Mouse (Mus musculus) embryo, embryonic 10.5 days (tissue): ENCODE data around the gene Ehmt2.
A peak's percentile ranks its signal among the peaks of the same experiment; 100 is the strongest.
"Not testable (repeated sequence)": the region's sequence is repeated elsewhere in the genome, so short reads cannot be mapped to it uniquely, and the experiment has no call there.

ENCODE experiments used
- DNase-seq: peaks from one replicate; pipeline ENCODE4 v3.0.0-alpha.2; 2015; ENCODE audit warnings: low spot score

Gene Ehmt2

DNA sequence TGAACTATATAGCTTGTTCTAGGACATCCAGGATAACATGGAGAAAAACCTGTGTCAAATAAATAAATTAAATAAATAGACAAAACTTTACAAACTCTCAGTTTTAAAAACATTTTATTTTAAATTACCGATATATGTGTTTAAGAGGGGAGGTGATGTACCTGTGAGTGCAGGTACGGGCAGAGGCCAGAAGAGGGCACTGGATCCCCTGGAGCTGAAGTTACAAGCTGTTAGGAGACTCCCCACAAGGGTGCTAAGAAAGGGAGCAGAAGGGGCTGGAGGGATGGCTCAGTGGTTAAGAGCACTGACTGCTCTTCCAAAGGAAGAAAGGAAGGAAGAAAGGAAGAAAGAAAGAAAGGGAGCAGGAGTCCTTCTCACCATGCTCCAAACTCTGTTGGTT lies 6.9 kb upstream of the Ehmt2 start:
- no peak for DNase-seq

DNA sequence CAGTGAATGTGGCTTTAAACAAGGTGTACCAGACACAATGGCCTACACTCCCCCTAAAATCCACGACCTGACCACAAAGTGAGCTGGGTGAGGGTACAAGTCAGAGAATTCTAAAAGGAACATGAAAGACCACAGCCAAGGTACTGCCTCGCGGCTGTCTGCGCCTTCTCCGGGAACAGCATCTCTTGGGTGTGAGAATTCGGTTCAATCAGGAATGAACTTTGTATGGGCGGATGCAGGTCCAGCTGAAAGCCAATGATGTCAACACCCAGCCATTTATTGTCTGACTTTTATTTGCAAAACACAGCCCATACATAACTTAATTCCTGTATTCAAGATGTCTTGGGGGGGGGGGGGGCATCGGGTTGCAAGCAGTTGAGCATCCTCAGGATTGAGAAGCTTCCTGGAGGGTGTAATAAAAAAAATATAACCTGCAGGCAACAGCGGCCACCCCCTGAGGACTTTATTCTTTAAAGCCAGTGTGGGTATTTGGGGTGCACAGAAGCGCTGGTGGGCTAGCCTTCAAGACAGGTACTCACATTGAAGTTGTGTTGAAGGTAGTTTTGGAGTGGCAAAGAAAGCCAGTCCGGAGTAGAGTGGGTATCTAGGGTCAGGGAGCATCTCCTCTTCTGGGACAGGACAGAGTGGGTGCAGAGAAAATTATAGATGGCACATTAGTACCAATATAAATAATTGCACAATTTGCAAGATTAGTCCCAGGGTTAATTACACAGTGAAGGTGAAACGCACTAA lies 5.0 kb upstream of the Ehmt2 start:
- no peak for DNase-seq

DNA sequence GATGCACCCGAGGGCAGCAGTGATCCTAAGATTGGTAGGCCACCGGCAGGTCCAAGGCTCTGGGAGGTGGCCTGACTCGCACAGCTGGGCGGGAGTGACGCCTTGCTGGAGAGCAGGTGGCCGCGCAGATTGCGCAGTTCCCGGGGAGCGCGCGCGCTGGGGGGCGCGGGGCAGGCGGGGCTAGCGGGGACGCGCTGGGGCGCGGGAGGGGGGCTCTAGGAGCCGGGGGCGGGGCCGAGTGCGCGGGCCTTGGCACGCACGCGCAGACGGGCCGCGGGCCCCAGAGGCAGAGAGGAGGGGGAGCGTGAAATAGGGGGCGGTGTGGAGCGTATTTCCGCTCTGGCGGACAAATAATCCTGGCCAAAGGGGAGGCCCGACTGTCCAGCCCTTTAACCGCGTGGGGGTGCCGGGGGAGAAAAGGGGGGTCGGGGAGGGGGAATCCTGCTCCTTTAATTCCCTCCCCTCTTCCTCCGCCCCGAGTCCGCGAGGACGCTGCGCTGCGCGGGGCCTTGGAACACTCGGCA lies 4.1 kb upstream of the Ehmt2 start:
- DNase-seq = peak; percentile 97

DNA sequence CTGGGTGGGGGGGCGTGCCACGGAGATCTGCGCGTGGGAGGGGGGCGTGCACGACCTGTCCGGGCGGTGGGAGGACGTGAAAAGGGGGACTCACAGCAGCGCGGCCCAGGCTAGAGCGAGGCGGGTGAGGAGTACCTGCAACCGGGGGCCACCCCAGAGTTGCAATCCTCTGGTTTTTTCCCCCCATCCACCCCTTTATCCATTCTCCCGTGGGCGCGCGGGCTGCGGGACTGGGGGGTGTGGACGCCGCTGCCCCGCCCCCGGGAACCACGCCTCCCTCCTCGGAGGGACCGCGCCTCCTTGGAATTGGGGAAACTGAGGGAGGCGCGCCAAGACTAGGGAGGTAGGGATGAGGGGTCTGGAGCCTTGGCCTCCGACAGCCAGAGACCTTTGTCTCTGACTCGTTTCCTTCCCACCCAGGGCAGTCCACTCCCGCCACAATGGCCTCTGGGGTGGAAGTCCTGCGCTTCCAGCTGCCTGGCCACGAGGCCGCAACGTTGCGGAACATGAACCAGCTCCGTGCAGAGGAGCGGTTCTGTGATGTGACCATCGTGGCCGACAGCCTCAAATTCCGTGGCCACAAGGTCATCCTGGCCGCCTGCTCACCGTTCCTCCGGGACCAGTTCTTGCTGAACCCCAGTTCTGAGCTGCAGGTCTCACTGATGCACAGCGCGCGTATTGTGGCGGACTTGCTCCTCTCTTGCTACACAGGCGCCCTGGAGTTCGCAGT lies 3.3 kb upstream of the Ehmt2 start:
- peak; percentile 44 for DNase-seq

DNA sequence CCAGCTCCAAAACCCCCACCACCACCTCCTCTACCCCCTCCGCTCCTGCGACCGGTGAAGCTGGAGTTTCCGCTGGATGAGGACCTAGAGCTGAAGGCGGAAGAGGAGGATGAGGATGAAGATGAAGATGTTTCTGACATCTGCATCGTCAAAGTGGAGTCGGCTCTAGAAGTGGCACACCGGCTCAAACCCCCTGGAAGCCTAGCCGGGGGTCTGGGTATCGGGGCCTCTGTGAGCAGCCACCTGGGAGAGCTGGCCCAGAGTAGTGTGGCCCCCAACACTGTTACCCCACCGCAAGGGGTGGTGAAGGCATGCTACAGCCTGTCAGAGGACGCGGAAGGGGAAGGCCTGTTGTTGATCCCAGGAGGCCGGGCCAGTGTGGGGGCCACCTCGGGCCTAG lies 2.5 kb upstream of the Ehmt2 start:
- DNase-seq = no peak

DNA sequence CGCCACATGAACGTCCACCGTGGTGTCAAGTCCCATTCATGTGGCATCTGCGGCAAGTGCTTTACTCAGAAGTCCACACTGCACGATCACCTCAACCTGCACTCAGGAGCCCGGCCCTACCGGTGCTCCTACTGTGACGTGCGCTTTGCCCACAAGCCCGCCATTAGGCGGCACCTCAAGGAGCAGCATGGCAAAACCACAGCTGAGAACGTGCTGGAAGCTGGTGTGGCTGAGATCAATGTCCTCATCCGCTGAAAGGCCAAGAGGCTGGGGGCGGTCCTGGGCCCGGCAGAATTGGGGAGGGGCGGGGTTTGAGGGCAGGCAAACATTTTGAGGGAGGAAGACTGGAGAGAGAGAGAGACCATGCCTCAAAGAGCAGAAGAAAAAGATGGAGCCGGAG lies 1.9 kb upstream of the Ehmt2 start:
- no peak for DNase-seq

DNA sequence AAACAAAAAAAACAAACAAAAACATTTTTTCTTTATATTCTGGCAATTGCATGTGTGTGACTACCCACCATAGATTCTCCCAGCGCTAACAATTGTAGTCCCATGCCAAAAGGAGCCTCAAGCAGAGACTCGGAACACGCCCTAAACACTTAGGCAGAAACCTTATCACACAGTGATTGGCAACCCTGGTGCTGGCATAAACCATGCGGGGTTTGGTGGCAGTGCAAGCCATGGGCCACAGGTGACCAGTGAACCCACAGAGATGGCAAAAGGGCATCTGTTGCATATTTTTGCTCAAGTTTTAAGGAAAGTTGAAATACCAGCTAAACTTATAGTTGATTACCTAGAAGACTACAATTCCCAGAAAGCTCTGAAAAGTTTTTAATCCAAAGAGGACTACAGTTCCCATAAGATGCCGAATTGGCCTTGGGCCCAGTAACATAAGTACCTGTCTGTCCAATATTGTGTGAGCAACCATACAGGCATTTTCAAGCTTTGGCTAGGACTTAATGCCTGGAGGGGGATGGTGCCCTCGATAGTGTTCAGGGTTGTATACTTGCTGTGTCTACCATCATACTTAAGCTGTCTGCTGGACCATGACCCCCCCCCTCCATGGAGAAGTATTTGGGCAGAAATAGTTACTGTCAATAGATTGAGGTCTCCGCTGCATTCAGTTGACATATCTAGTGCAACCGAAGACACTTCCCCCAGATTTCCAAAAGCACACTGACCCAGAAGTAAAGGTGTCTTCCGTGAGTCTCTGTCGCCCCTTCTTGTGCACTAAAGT lies 703 bp upstream of the Ehmt2 start:
- peak; percentile 53 for DNase-seq

DNA sequence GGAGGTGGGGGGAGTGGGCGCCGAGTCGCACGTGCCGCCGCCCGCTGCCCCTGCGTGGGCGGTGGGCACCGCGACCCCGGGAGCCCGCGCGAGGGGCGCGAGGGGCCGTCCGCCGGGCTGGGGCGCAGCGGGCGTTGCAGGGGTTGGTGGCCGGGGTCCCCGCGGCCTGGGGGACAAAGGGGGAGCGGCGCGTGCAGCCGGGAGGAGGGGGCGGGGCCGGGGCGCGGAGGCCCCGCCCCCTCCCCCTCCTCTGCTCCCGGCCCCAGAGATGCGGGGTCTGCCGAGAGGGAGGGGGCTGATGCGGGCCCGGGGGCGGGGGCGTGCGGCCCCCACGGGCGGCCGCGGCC lies 410 bp downstream of the Ehmt2 start:
- DNase-seq = peak; percentile 73

DNA sequence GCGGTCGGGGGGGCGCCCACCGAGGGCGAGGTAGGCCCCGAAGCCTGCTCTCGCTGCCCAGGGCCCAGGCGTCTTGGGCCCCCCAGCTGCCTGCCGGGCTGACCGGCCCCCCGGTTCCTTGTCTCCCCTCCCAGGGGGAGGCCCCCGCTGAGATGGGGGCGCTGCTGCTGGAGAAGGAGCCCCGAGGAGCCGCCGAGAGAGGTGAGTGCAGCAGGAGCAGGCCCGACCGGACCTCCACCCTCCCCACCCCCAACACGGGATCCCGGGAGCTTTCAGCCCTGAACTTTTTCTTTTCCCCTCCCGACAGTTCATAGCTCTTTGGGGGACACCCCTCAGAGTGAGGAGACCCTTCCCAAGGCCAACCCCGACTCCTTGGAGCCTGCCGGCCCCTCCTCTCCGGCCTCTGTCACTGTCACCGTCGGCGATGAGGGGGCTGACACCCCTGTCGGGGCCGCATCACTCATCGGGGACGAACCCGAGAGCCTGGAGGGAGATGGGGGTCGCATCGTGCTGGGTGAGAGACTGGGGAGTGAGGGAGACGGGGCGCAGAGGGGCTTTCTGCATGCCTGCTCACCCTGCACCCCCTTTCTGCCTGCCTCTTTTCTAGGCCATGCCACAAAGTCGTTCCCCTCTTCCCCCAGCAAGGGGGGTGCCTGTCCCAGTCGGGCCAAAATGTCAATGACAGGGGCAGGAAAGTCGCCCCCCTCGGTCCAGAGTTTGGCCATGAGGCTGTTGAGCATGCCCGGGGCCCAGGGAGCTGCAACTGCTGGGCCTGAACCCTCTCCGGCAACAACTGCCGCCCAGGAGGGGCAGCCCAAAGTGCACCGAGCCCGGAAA lies 1.0 kb downstream of the Ehmt2 start:
- DNase-seq = peak; percentile 41

DNA sequence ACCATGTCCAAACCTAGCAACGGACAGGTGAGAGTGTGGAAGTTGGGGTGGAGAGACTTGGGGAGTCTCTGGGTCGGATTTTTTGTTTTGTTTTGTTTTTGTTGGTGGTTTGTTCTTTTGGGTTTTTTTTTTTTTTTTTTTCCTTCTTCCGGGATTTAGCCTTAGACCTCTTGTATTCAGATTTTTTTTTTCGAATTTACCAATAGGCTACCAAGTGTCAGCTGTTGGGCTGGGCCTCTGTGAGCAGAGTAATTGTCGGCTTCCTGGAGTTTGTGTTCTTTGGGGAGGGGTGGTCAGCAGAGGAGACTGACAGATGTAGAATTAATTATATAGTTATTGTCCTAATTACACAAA lies 1.6 kb downstream of the Ehmt2 start:
- DNase-seq = peak; percentile 47

DNA sequence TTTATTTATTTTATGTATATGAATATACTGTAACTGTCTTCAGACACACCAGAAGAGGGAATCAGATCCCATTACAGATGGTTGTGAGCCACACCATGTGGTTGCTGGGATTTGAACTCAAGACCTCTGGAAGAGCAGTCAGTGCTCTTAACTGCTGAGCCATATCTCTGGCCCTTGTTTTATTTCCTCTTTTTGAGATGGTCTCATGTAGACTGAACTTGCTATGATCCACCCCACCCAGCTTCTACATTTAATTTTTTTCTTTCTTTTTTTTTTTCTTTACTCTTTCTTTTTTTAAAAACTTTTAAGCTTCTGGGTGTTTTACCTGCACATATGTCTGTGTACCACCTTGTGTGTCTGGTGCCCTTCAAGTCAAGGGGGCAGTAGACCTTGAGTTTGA lies 2.6 kb downstream of the Ehmt2 start:
- DNase-seq = not testable (repeated sequence)

DNA sequence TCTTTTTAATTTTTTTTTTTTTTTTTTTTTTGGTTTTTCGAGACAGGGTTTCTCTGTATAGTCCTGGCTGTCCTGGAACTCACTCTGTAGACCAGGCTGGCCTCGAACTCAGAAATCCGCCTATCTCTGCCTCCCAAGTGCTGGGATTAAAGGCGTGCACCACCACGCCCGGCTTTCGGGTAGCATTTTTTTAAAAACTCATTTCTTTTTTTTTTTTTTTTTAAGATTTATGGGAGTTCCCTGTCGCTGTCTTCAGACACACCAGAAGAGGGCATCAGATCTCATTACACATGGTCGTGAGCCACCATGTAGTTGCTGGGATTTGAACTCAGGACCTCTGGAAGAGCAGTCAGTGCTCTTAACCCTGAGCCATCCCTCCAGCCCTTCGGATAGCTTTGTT lies 3.7 kb downstream of the Ehmt2 start:
- not testable (repeated sequence) for DNase-seq

DNA sequence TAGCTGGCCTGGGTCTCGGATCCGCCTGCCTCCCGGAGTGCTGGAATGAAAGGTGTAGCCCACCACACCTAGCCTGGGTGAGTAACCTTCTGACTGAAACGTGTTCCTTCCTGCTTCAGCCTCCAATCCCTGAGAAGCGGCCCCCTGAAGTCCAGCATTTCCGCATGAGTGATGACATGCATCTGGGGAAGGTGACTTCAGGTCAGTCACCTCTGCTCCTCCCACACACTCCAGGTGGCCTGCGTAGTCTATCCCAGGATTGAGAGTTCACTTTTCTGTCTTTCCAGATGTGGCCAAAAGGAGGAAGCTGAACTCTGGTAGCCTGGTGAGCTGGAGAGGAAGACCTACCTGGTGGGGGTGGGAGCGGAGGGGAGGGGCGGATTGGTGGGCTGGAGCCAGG lies 4.6 kb downstream of the Ehmt2 start:
- no peak for DNase-seq

DNA sequence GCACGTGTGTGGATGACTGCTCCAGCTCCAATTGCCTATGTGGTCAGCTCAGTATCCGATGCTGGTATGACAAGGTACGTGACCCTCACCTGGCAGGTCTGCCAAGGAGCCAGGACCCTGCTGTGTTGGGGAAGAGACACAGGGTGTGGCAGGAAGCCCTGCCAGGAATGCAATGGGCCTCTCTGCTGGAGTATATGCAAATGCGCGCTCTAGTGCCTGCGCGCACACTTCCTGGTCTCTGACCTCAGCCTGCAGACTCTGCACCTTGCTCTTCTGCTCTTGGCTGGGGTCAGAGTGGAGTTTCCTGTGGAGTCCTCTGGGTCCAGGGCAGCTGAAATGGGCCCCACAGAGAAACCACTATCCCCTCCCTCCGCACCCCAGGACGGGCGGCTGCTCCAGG lies 12.7 kb downstream of the Ehmt2 start:
- no peak for DNase-seq

DNA sequence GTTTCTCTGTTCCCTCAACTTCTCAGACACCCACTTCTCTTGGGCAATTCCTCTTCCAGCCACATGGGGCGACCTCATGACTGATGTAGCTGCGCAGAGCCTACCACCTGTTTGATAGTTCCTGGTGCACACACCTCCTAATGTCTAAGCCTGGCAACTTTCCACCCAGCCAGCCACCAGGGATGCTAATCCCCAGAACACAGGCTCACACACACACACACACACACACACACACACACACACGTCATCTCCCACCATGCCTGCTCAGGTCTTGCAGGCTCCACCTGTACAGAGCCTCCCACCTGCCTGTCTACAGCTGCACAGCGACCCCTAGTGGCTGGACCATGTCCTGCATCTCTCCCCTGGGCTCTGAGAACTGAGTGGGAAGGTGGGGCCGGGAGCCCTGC lies 13.7 kb downstream of the Ehmt2 start:
- peak; percentile 75 for DNase-seq

DNA sequence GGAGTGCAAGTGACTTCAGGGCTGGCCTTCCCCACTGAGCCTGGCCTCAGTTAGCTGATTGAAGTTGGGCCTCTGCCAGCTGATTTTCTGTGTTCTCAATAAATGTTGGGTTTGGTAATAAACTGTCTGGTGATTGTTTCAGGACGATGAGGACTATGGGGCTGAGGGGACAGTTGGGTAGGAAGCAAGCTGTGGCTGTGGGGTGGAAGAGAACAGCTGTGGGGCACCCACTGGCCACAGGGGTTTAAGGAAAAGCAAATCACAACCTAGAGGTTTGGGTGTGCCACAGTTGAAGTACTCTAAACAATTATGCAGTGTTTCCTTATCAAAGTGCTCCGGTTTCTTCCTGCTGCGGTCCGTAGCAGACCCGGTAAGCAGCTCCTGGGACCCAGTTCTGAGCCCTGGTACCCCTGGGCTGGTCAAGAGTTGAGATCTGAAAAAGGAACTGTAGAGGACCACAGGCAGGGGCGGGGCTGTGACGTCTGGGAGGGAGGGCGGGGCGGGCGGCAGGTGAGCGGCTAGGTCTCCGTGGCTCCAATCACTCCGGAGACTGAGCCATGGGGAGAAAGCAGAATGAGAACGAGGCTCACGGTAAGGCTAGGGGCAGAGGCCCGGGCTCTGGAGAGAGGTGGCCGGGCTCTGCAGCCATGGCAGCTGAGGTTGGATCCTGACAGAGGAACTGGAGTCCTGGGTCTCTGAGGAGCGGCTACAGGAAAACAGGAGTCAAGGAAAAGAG lies 15.8 kb downstream of the Ehmt2 start, which contains the start of gene Slc44a4:
TSS of gene Slc44a4 (plus strand) at position 537 of the 736 bp plus-strand sequence.
- no peak for DNase-seq

DNA sequence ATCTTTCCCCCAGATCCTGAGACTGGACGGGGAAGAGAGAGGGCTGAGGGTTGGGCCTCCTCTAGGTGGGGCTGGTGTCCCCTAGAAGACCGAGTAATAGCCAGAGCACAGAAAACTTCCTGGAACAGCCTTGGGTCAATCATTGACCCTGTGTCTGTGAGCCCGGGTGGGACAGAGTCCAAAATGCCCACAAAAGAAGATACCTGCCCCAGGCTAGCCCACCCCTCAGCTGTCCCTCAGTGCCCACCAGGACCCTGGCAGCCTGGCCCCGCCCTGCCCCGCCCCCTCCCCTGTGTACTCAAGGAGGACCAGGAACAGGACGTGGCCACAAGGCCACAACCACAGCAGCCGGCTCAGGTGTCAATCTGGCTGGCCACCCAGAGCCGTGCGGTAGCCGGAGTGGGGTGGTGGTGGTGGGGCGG lies 17.2 kb downstream of the Ehmt2 start:
- DNase-seq = peak; percentile 66

DNA sequence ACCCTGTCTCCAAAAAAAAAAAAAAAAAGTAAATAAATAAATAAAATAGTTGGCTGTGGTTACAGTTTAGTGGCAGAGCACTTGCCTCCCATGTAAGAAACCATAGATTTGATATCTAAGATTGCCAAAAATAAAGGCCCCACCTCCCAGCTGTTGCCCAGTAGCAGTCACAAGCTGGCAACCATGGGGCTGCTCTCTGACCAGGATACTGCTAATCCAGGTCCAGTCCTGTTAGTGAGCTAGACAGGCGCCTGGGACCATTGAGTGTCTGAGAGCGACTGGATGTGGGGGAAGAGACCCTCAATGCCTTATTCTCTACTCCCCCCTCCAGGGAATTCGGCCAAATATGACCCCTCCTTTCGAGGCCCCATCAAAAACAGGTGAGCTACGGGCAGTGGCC lies 18.0 kb downstream of the Ehmt2 start:
- no peak for DNase-seq

DNA sequence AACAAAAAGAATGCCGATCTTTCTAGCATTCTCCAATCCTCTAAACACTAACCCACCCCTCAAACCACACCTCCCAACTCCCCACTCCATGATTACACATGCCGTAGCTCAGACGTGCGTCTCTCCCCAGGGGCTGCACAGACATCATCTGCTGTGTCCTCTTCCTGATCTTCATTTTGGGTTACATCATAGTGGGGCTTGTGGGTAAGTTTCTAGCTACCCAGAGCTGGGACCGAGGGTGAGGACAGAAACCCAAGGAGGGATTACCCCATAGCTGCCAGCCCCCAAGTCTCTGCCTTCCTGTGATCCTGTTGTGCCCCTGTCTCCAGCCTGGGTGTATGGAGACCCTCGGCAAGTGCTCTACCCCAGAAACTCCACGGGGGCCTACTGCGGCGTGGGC lies 18.9 kb downstream of the Ehmt2 start:
- DNase-seq = no peak

DNA sequence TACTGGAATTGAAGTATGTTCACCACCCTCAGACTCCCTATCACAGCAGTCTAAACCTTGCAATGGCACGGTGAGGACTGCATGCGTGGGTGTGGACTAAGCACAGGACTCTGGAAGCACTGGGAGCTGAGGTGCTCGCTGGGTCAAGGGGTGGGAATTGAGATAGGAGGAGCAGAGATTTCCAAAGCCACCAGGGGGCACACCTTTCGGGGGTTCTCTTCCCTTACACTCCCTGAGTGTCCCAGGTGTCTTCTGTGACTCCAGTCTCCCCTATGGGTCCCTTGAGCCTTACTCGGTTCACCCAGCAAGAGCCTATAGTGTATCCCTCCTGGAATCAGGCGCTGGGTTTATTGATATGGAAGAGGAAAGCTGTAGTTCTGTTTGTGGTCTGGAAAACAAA lies 24.7 kb downstream of the Ehmt2 start:
- peak; percentile 18 for DNase-seq

DNA sequence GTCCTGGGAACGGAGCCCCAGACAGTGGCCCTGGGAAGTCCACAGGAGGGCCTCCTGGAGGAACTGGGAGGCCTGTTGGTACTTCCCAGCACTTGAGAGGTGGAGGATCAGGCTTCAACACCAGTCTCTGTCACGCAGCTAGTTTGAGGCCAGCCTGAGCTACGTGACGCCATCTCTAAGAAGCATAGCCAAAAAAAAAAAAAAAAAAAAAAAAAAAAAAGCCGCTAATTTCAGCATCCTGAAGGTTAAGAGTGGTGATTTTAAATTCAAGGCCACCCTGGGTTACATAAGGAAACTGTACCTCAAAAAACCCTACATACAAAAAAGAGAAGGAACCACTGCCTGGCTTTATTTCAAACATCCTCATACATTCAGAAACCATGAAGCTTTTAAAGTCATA lies 26.0 kb downstream of the Ehmt2 start:
- no peak for DNase-seq
